Mouse (Mus musculus): Measurements from ENCODE around the gene Areg. TPM values are rescaled to one million over a fixed set of nuclear protein-coding genes. Genes with fewer than 3 reads are reported as not detected.

Areg gene
- 10 to 100 TPM in 1 of 2 experiments, 1 to 10 TPM in 1; 3.5 to 10.3 TPM for polyA plus RNA-seq (2017; shearing (Covaris generic))

DNA sequence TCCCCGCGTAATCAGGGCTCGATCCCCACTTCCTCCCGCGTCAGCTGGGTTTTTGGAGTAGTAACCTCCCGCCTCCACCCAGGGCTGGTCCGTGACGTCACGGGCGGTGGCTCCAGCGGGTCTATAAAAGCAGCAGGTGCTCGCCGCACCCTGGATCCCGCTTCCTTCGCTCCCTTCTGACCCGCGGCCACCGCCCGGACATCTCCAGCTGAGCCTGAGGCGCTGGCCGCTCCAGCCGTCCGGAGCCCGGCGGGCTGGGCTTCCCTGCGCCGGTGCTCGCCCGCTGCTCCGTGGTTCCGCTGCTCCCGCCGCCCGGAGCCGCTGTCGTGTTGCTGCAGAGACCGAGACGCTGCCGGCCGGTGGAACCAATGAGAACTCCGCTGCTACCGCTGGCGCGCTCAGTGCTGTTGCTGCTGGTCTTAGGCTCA lies at the start of gene Areg:
Gene Areg (plus strand): TSS at position 154 of the 428 bp plus-strand sequence.

Other genes with a start within 250 kb of the Areg start
- under 1 TPM; 0.24 to 0.80 TPM for gene Cxcl1, start 248.4 kb upstream of the Areg start, polyA plus RNA-seq (2017; shearing (Covaris generic))
- 1 to 10 TPM in 1 of 2 experiments, not detected in 1; 2.8 TPM for gene Cxcl2, start 235.7 kb upstream of the Areg start, polyA plus RNA-seq (2017; shearing (Covaris generic))
- 10 to 100 TPM; 13.3 to 15.0 TPM for gene Mthfd2l, start 208.5 kb upstream of the Areg start, polyA plus RNA-seq (2017; shearing (Covaris generic))
- not detected for gene Epgn, start 112.1 kb upstream of the Areg start, polyA plus RNA-seq (2017; shearing (Covaris generic))
- under 1 TPM in 1 of 2 experiments, not detected in 1; 0.16 TPM for gene Ereg, start 65.0 kb upstream of the Areg start, polyA plus RNA-seq (2017; shearing (Covaris generic))